Mouse (Mus musculus): Measurements from ENCODE around the gene Peak1. TPM values are rescaled to one million over a fixed set of nuclear protein-coding genes. Genes with fewer than 3 reads are reported as not detected.

The Peak1 gene
- polyA plus RNA-seq, 1 experiment from 2014 or later, result 5.7 TPM

DNA sequence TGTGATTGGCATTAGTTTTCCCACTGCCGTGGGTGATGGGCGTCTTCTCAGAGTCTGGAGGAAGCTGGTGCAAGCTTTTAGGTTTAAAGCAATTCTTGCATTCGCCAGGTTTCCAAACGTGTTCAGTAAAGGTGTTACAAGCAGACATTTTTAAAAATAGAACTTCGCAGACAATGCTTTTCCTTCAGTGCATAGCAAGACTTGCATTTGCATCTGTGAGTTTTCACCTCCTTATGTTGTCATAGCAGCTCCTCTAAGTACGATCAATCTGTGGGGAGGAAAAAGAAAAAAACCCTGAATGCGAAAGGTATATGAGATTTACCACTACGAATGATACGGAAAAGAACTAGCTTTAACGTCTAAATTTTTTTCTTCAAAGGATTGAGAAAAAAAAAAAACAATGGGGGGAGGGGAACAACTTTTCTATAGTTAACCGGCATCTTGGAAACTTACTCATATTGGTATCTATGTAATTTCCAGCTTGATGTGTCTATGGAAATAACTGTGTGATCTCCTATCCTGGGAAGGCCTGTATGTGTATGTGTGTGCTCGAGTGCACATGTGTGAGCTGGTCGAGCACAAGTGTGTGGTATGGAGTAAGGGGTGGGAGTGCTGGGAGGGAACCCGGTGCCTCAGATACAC, 157.3 kb downstream of the Peak1 start:
- Histone ChIP-seq H3K4me2 (no peak overlapping the region), H3K9ac (no peak overlapping the region), H3K4me3 (no peak overlapping the region), H3K4me1 (peaks cover 21% of the 10 kb centered on the region), H3K27ac (no peak overlapping the region), H3K9me3 (replicated peaks) (peaks cover 5% of the 10 kb centered on the region), H3K36me3 (peaks cover 13% of the 10 kb centered on the region), H3K27me3 (replicated peaks) (no peaks in the 10 kb centered on the region)
- ATAC-seq, result no peak
- WGBS (ENCODE audit: insufficient replicate concordance), result 81% methylated on average over 14 of the region's 14 CpGs

DNA sequence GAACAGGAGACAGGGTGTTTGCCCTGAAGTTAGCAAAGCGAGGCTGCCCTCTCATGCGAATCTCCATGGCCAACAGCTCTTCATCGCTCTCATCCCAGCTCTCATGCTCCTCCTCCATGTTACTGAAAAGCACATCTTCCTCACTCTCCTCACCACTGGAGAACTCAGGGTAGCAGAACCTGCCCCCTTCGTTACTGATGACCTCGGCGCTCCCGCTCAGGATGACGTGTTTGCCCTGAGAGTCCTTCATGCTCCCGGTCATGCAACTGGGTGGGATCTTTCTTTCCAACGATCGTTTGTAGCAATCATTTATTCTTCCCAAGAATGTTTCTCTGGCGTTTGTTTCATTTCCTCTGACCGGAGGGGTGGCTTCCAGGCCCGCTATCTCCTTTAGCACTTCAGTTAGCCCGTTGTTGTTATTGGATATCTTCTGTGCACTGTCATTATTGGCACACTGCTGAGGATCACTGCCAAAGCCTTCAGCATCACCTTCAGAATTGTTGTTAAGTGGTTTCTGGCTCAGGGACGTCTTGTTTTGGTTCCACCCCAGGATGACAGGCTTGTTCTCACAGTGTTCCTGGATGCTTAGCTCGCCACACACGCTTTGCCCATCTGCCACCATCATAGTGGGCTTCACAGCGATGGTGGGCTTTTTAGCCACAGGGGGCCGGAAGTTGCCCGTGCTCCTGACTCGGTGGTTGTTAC, 157.9 kb downstream of the Peak1 start:
- no peak overlapping the region for H3K4me2 ChIP-seq
- H3K36me3 ChIP-seq, result peaks cover 13% of the 10 kb centered on the region
- H3K27ac ChIP-seq, result no peak overlapping the region
- H3K9ac ChIP-seq, result no peak overlapping the region
- no peaks in the 10 kb centered on the region for H3K27me3 ChIP-seq (replicated peaks)
- peaks cover 5% of the 10 kb centered on the region for H3K9me3 ChIP-seq (replicated peaks)
- WGBS (ENCODE audit: insufficient replicate concordance), result 80% methylated on average over 22 of the region's 22 CpGs
- no peak for ATAC-seq
- no peak overlapping the region for H3K4me3 ChIP-seq
- peaks cover 16% of the 10 kb centered on the region for H3K4me1 ChIP-seq

DNA sequence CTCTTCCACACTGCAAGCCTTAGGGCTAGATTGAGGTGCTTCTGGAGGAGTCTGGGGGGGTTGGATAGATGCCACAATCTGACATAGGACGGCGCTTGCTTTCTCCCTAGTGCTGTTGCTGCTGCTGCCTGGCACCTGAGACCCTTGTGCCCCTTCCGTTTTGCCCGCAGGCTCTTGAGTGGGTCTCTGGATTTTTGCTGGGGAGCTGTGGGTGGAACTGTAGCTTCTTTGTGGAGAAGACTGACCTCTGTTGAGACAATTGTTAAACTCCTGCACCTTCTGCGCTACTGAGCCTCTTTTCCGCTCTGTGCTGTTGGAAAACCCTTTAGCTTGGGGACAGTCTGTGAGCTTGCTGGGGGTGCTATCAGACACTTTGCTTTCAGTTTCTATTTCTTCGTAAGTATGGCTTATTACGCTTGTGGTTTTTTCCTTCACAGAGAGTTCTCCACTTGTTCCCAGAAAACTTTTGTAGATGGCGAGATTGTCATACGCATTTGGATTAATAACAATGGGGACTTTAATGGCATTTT, 159.5 kb downstream of the Peak1 start:
- Histone ChIP-seq H3K9ac (no peak overlapping the region), H3K27ac (no peak overlapping the region), H3K9me3 (replicated peaks) (peaks cover 5% of the 10 kb centered on the region), H3K27me3 (replicated peaks) (no peaks in the 10 kb centered on the region), H3K4me1 (peaks cover 7% of the 10 kb centered on the region), H3K36me3 (peaks cover 13% of the 10 kb centered on the region), H3K4me3 (no peak overlapping the region), H3K4me2 (no peak overlapping the region)
- 86% methylated on average over 10 of the region's 10 CpGs for WGBS (ENCODE audit: insufficient replicate concordance)
- ATAC-seq, result no peak

DNA sequence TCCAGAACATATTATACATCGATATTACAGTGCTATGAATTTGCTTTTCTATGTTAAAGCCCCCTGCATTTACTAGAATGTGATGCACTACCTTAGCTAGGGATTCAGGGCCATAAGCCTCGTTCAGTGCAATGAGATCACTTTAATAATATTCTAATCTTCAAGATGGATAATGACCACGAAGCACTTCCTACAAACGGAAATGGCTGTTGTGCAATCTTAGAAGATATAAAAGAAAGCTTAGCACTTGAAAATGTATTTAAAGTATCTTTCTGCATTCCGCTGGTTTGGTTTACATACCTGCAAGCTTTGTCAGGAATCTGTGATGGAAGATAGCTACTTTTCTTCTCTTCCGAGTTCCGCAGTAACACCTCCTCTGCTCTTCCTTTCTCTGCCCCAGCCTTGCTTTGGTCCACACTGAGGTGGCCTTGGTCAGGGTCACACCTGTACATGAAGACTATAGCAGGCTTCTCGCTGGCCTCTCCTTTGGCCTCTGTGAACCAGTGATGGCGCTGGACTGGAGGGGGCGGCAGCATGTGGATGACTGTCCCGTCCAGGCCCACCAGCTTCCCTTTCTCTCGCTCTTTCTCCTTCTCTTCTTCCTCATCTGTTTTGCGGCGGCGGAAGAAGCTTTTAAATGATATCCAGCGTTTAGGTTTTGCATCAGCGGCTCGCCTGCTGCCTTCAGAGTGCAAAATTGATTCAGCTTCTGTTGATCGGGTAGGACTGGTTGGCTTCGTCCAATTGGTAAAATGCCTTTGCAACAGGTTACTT, 160.5 kb downstream of the Peak1 start:
- 78% methylated on average over 20 of the region's 20 CpGs for WGBS (ENCODE audit: insufficient replicate concordance)
- H3K36me3 ChIP-seq, result peaks cover 13% of the 10 kb centered on the region
- ATAC-seq, result no peak
- H3K27me3 ChIP-seq (replicated peaks), result no peaks in the 10 kb centered on the region
- H3K4me2 ChIP-seq, result no peak overlapping the region
- H3K27ac ChIP-seq, result no peak overlapping the region
- peaks cover 5% of the 10 kb centered on the region for H3K9me3 ChIP-seq (replicated peaks)
- no peak overlapping the region for H3K9ac ChIP-seq
- H3K4me1 ChIP-seq, result no peaks in the 10 kb centered on the region
- no peak overlapping the region for H3K4me3 ChIP-seq

DNA sequence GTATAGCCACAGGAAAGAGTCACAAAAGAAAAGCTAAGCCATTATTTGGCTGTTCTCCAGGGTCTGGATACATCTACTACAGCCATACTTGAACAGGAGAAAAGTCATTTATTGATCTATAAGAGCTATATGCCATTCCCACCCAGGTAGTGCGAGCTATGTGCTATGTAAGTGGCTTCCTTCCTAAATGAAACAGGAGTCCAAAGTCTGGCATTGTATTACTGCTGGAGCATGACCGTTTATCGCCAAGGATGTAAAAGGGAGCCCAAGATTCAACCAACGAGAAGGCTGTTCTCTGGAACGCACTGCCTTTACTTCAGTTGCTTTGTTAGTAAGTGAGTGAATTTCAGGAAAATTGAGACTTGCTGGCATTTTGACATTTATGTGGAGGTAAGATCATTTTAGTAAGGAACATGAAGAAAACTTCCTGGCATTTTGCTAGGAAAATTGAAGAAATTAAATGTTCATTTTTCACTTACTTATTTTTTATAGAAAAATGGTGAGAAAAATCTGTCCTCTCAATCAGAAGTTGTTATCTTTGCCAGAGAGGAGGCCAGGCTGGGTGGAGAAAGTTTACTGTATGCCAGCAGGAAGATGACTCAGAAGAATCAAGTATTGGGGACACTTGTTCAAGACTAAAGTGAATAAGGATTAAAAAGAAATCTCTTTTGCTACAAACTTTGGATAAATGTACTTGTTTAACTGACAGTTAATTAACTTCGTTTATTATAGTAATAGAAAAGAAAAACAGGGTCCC, 162.0 kb downstream of the Peak1 start:
- Histone ChIP-seq H3K4me1 (no peaks in the 10 kb centered on the region), H3K4me3 (no peak overlapping the region), H3K9me3 (replicated peaks) (peaks cover 5% of the 10 kb centered on the region), H3K9ac (no peak overlapping the region), H3K4me2 (no peak overlapping the region), H3K27ac (no peak overlapping the region), H3K27me3 (replicated peaks) (no peaks in the 10 kb centered on the region), H3K36me3 (peaks cover 13% of the 10 kb centered on the region)
- ATAC-seq, result no peak
- 76% methylated on average over 6 of the region's 6 CpGs for WGBS (ENCODE audit: insufficient replicate concordance)

DNA sequence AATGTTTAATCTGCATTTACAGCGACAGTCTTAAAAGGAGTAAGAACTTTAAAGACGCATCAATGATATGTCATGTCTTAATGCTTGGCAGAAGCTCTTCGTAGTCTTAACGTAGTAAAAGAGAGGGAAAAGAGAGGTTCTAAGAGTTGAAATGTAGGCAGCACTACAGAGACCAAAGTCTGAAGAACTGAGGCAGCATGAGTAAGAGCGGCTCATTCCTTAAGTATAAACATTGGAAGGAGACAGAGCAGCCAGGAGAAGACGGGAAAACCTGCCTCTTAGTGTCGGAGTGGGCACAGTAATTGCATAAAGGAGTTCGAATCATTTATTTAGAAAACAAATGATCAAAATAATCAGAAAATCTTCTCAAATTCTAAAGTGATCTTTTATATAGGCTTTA, 173.5 kb downstream of the Peak1 start:
- Histone ChIP-seq H3K4me2 (no peak overlapping the region), H3K27ac (no peak overlapping the region), H3K9ac (no peak overlapping the region)

DNA sequence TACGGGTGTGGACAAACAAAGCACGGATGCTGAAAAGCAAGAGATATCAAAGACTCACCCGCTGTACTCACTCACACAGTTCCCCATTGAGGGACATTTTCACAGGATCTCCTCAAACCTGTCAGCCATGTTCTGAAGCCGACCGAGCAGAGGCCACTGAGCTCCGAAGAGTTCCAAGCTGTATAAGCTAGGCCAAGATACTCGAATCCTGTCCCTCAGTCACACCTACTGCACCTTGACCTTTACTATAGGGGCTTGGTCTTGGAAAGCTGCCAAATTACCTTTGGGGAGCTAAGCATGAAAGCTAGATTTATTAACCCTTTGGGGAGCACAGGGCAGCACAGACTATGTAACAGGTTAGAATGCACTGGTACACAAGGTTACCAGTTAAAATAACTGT, 174.0 kb downstream of the Peak1 start:
- Histone ChIP-seq H3K9me3 (replicated peaks) (no peaks in the 10 kb centered on the region), H3K4me3 (no peak overlapping the region)

More for the DNA sequence above, 173.5 kb downstream of the Peak1 start:
- no peaks in the 10 kb centered on the region for H3K27me3 ChIP-seq (replicated peaks)
- no peaks in the 10 kb centered on the region for H3K9me3 ChIP-seq (replicated peaks)
- 82% methylated on average over 8 of the region's 8 CpGs for WGBS (ENCODE audit: insufficient replicate concordance)
- ATAC-seq, result no peak
- no peak overlapping the region for H3K4me3 ChIP-seq
- peaks cover 9% of the 10 kb centered on the region; the same call in 1 of the 2 replicates for H3K36me3 ChIP-seq
- H3K4me1 ChIP-seq, result no peaks in the 10 kb centered on the region

DNA sequence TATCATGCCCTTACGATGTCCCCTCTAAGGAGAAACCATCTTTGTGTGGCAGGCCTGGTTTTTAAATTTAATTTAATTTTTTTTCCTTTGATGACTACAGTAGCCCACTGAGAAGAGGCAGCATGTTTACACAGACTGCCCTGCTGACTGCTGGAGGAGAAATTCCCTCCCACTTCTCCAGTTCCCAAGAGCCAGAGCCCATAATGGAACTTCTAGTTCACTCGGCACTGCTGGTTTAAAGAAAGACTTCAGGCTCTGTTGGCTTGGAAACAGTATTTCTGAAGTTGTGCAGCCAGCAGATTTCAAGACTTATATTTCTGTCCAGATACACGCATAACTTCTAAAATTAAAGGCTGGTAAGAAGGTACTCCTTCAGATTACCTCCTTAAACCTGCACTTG, 175.2 kb downstream of the Peak1 start:
- Histone ChIP-seq H3K4me1 (no peaks in the 10 kb centered on the region), H3K27ac (no peak overlapping the region), H3K4me2 (no peak overlapping the region), H3K9ac (no peak overlapping the region), H3K4me3 (no peak overlapping the region), H3K36me3 (peaks cover 9% of the 10 kb centered on the region; the same call in 1 of the 2 replicates), H3K27me3 (replicated peaks) (no peaks in the 10 kb centered on the region), H3K9me3 (replicated peaks) (no peaks in the 10 kb centered on the region)
- no peak for ATAC-seq
- 72% methylated on average over 3 of the region's 3 CpGs for WGBS (ENCODE audit: insufficient replicate concordance)

More for the DNA sequence above, 174.0 kb downstream of the Peak1 start:
- Histone ChIP-seq H3K9ac (no peak overlapping the region), H3K27me3 (replicated peaks) (no peaks in the 10 kb centered on the region), H3K36me3 (peaks cover 9% of the 10 kb centered on the region; the same call in 1 of the 2 replicates), H3K4me1 (no peaks in the 10 kb centered on the region), H3K27ac (no peak overlapping the region), H3K4me2 (no peak overlapping the region)
- ATAC-seq, result no peak
- WGBS (ENCODE audit: insufficient replicate concordance), result 75% methylated on average over 7 of the region's 7 CpGs

DNA sequence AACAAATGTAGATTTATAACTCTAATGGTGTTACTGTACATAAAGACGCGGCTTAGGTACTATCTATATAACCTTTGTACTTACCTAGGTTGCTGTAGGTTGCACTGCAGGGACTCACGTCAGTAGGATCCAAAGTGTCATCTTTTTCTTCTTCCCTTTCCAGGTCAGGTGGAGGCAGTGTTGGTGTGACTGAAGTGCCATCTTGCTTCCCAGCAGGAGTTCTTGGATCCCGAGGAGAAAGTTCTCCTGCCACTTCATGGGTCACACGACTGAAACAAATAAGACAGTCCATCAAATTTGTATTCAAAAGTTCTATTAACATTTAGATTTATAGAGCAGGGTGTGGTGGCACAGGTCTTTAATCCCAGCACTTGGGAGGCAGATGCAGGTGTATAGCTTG, 176.8 kb downstream of the Peak1 start:
- 85% methylated on average over 5 of the region's 5 CpGs for WGBS (ENCODE audit: insufficient replicate concordance)
- ATAC-seq, result no peak
- Histone ChIP-seq H3K4me2 (no peak overlapping the region), H3K9me3 (replicated peaks) (no peaks in the 10 kb centered on the region), H3K4me3 (no peak overlapping the region), H3K27me3 (replicated peaks) (no peaks in the 10 kb centered on the region), H3K27ac (no peak overlapping the region), H3K9ac (no peak overlapping the region), H3K4me1 (no peaks in the 10 kb centered on the region), H3K36me3 (peaks cover 9% of the 10 kb centered on the region; the same call in 1 of the 2 replicates)

DNA sequence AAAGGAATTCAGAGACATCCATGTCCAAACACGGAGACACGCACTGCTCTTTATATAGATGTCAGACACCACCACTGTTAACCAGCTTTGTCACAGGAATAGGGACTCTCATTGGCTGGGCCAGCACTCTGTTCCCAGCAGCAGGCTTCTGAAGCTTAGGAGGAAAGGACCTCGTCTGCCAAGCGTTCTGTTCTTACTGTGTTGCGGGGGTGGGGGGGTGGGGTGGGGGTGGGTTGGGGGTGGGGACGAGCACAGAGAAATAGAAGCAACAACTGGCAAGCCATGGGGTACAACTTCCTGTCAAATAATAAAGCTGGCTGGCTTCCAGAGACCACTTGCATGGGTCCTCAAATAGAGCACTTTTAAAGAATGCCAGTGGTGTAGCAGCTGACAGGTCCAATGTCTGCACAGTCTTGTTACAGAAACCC, 182.0 kb downstream of the Peak1 start:
- WGBS (ENCODE audit: insufficient replicate concordance), result 63% methylated on average over 6 of the region's 6 CpGs
- H3K27ac ChIP-seq, result no peak overlapping the region
- H3K9me3 ChIP-seq (replicated peaks), result no peaks in the 10 kb centered on the region
- no peaks in the 10 kb centered on the region for H3K27me3 ChIP-seq (replicated peaks)
- no peak overlapping the region for H3K9ac ChIP-seq
- no peak overlapping the region for H3K4me2 ChIP-seq
- H3K4me1 ChIP-seq, result no peaks in the 10 kb centered on the region
- no peak overlapping the region for H3K4me3 ChIP-seq
- H3K36me3 ChIP-seq, result peaks cover 9% of the 10 kb centered on the region; the same call in 1 of the 2 replicates
- no peak for ATAC-seq

DNA sequence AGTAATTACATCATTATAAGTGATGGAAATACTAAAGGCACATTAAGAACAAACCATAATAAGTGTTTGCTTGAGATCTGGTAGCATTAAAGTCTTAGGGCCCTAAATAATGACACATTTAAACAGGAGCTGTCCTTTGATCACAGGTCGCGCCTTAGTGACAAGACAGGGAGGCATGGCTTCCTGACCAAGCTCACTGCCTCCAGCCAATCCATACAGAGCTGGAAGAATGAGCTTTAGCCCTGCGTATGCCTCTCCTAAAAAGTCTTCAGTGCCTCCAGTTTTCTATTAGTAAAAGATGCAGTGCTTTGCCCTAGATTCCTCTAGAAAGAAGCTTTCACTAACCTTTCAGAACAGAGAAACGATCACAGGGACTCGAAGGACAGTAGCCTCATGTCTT, 182.6 kb downstream of the Peak1 start:
- Histone ChIP-seq H3K4me2 (no peak overlapping the region), H3K36me3 (peaks cover 5% of the 10 kb centered on the region; the same call in 1 of the 2 replicates), H3K9ac (no peak overlapping the region), H3K27ac (no peak overlapping the region), H3K27me3 (replicated peaks) (no peaks in the 10 kb centered on the region), H3K9me3 (replicated peaks) (no peaks in the 10 kb centered on the region), H3K4me3 (no peak overlapping the region), H3K4me1 (no peaks in the 10 kb centered on the region)
- ATAC-seq, result no peak
- 72% methylated on average over 5 of the region's 5 CpGs for WGBS (ENCODE audit: insufficient replicate concordance)

Measured in liver, embryonic 12.5 days (tissue).